Mouse (Mus musculus) megakaryocyte, embryonic 14.5 days (primary cell): ENCODE data around the gene Gm20388.

Source experiments
- FLI1 ChIP-seq: IDR thresholded peaks from 2 replicates; pipeline ENCODE4 v1.6.1; 2012; ENCODE audit warnings: low read length, inconsistent platforms, mixed read lengths
- GATA1 ChIP-seq: IDR thresholded peaks from 3 replicates; pipeline ENCODE4 v1.6.1; 2012; ENCODE audit warnings: mixed read lengths, low read length, inconsistent platforms, borderline replicate concordance

DNA sequence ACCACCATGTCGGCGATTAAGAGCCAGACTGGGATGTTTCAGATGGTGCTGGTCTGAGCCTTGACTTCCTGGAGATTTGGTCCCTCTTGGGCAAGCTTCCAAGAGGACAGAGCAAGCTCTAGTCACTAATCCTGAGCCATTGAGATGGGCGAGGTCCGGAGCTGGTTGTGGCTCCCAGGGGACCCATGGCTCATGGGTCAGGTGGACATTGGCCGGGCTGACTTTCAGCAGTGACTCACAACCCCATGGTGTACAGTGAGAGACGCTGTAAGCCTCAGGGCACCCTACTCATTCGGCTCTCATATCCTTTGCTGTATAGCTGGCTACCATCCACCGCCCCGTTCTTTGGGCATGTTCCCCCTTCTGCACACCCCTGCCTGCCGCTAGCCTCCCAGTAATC lies 1223.5 kb downstream of the Gm20388 start:
- TF ChIP-seq GATA1 (no peak), FLI1 (no peak)
